Mouse (Mus musculus) activated CD4-positive, CD25-positive, alpha-beta regulatory T cell, adult 4 months (primary cell): Measurements from ENCODE around the gene Anks3. TPM values are rescaled to one million over a fixed set of nuclear protein-coding genes. Genes with fewer than 3 reads are reported as not detected.
A peak's percentile ranks its signal among the peaks of the same experiment; 100 is the strongest.

Source experiments
- ATAC-seq: one replicate; pipeline ENCODE4 v1.8.0; 2017
- polyA plus RNA-seq, 2 experiments: library from polyadenylated mRNA; unstranded; fragments of 100-300 nt; shearing (Covaris generic); gene quantifications; one replicate each; pipeline ENCODE4 v1.2.1; 2017

The Anks3 gene
- polyA plus RNA-seq, 2 experiments from 2014 or later = 29.7 to 31.8 TPM

DNA sequence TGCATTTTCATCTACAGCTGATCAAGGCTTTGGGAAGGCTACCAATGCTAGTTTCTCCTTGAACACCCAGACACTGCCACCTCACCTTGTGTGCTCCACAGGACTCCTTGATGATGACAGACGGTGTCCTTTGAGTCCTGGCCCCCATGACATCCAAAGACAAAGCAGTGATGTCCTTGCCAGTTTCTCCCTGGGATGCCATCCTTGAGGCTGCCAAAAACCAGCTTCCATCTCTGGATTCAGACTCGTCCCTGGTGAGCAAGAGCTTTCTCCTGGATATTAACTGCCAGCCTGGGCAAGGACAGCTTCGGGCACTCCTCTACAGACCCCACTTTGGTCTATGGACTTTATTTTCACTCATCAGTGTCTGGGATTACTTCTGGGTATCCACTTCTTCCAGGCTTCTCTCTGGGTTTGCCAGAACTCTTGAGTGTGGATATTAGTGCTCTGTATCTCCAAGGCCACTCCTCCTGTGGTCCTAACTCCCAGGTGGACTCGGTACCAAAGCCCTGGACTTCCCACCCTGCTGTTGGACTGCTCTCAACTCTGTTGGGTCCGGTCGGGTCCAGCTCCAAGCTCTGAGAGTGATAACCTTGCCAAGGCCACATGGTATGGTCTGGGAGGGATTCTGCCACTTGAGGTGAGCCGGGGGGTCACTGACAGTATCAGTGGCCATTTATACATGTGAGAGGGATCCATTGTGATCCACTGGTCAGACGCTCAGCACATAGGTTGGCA lies 1.6 kb upstream of the Anks3 start:
- ATAC-seq = no peak

DNA sequence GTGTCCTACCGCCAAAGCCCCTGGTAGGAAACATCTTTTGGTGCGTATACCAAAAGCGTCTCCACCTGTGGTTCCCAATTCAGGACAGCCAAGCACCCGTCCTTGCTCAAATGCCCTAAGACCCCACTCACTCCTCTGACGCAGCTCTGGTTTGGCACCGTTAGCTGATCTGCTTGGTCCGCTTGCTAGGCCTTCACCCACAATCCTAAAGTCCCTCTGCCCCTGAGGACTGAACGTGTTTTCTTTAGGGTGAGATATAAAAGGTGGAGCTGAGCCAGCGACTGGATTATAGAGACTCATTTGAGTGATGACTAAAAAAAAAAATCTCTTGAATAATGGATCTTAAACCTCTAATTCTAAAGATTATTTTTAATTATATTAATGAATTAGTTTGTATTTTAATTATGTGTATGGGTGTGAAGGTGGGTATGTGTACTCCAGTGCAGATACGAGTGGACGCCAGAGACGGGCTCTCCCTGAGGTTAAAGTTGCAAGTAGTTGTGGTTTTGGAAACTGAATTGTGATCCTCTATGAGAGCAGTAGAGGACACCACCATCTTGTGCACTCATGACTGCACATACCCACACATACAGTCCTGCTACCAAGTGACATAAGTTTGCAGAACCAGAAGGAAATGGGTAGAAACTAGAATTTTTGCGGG lies 856 bp upstream of the Anks3 start:
- peak; percentile 8 for ATAC-seq

DNA sequence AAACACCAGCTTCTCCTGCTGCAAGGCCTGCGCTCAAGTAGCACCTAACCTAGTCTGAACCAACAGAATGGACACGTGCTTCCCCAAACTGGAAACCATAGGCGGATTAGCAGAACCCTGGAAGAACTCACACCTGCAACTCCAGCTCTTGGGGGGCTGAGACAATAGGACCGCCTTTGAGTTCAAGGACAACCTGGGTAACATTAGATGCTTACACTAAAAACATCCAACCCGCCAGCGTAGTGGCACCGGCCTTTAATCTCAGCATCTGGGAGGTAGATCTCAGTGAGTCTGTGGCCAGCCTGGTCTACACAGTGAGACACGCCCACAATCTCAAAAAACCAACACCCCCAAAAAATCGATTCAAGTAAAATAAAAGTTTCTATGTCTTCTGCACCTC lies 659 bp downstream of the Anks3 start:
- no peak for ATAC-seq

DNA sequence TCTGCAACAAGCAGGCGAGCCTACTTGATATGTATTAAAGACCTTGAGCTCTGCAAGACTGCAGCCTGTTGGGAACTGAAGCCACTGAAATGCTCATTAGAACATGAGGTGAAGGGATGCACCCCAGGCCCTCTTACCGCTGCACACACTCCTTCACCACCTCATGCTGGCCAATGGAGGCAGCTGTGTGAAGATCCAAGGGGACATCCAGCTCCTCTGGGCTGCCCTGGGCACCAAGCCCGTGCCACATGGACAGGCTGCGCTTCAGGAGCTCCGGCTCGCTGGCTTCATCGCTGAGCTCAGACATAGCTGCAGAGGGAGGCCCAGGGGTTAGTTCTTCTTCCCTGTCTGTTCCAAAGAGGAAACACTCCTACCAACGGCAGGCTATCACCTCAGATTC lies 3.7 kb downstream of the Anks3 start:
- ATAC-seq = no peak

DNA sequence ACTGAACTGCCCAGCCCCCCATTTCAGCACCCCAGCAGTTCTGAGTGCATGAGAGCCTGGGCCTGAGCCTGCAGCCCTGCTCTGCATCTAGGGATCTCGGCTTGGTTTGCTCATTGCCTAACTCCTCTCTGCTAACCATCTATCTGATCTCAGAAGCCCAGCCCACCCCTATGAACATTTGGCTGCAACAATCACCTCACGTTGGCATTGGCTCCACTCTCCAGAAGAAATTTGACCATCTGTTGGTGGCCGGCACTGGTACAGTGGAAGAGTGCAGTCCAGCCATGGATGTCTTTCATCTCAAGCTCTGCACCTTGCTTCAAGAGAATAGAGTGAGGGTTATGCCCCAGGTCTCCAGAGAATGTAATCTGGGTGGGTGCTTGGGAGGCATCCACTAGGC lies 6.6 kb downstream of the Anks3 start:
- no peak for ATAC-seq

DNA sequence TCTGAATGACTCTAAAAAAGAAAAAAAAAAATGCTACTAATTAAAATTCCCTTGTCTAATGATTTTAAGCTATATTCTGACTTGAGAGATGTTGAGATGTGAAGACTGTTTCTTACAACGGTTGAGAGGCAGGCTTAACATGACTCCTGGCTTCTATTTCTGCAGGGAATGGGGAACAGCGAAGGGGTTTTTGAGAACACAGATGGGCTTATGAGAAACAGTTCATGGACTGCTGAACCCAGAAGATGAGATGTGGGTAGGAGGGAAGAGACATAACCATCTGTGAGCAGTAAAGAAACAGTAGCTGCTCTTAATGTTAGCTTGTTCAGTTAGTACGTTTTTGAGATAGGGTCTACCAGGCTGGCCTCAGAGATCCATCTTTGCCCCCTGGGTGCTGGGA lies 7.4 kb downstream of the Anks3 start:
- ATAC-seq = no peak

DNA sequence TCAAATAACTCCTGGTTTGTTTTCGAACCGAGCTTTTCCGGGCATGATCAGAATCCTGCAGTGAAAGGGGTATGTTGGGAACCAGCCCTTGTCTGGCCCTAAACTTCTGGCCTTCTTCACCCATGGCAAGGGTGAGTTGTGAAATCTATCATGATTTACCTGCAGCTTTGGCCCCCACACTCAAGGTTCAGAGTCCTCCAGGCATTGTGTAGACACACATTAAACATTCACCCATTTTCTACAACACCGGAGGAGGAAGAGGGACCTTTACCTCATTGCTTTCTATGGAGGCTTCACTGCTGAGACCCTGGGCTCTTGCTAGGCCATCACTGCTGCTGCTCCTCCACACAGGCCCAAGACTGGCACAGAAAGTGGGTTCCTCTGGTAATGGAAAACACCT lies 16.6 kb downstream of the Anks3 start:
- ATAC-seq = no peak

DNA sequence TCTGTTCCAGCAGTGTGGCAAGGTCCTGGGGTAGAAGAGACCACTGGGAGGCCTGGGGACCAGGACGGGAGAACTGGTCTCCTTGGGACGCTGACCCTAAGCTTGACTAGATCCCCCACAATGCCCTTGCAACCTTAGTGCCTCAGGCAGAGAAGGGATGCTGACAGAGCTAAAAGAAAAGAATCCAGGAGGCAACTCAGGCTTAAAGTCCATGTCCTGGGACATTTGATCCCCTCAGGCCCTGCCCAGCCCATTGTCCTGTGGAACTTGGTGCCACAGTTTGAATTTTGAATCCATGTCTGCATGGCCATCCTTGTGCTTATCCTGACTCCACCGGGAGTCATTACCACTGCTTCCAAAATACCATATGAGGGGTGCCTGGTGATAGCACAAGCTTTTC lies 17.9 kb downstream of the Anks3 start:
- ATAC-seq = no peak

DNA sequence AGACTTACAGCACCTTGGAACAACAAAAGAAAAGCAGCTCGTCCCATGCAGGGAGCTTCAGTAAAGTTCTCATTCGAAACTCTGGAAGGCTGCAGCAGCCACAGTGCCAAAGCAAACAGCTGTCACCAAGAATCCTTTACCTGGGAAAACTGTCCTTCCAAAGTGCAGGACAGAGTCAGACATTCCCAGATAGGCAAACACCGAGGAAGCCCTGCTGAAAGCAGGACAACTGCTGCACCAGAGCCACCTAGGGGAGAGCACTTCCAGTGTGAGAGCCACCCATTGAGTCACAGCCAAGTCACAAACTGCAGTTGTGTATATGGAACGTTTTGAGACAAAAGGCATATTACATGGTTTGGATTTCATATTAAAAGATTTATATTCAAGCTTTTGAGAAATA lies 18.6 kb downstream of the Anks3 start:
- ATAC-seq = no peak

DNA sequence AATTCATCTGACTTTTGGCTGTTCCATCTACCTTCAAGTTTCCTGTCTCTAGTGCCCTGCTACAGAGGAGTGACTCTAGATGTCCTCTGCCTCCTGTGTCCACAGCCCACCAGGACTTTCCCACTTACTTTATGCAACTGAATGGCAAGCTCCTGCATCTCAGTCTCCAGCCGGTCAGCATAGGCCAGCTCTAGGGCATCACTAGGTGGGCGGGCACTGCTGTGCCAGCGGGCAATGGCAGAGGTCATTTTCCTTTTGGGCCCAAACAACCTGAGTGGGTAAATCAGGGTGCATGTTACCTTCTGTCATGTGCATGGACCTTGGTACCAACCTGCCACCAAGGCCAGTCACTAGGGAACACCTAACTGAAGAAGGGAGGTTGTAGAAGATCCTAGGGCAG lies 20.6 kb downstream of the Anks3 start:
- no peak for ATAC-seq

DNA sequence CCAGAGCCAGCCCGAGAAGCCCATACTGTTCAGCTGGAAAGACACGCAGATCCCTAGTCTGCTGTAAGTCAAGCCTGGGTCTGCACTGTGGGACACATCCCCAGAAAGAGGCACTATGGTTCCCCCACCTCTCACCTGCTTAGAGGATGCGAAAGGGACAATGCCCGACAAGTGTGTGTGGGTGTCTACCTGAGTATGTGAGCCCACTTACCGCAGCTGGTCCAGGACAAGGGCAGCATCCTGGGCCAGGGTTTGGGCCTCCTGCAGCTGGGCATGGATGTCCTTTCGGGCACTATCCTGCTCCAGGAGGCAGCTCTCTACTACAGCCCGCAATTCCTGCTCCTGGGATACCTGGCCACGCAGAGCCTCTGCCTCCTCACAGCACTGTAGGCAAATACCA lies 21.1 kb downstream of the Anks3 start:
- no peak for ATAC-seq

DNA sequence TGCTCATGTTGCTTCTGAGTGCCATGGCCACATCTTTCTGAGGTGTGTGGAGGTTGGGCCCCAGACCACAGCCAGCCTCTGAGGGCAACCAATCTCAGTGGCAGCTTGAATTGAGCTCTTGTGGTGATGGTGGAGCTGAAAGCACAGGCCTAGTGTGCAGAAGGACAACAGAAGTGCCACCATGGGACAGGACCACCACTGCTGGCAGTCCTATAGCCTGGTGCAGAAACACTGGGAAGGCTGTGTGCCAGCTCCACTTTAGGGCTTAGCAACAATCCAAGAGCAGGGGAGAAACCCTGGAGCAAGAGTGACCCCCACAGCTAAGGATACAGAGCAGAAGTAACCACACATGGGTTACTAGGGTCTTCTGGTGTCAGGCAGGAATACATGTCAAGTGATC lies 23.0 kb downstream of the Anks3 start:
- no peak for ATAC-seq

DNA sequence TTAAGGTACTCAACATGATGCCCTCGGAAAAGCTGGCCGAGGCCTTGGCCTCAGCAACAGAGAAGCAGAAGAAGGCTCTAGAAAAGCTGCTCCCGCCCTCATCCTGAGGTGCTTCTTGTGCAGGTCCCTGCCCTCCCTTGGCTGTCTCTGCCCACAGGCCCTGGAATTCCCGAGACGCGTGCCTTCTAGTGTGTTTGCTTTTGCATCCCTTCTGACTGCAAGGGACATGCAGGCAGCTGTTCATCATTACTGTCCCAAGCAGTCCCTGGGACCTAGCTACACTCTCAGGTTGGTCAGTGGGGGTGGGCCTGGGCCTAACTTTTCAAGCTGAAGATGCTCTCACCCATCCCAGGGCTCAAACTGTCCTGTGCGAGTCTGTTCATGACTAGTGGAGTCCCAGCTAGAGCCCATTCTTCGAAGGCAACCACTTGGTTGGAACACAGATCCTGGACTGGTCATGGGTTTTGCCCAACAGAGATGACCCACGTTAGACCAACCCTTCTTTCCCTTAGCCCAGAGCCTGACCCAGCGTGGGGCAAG lies 23.6 kb downstream of the Anks3 start:
- ATAC-seq = no peak

DNA sequence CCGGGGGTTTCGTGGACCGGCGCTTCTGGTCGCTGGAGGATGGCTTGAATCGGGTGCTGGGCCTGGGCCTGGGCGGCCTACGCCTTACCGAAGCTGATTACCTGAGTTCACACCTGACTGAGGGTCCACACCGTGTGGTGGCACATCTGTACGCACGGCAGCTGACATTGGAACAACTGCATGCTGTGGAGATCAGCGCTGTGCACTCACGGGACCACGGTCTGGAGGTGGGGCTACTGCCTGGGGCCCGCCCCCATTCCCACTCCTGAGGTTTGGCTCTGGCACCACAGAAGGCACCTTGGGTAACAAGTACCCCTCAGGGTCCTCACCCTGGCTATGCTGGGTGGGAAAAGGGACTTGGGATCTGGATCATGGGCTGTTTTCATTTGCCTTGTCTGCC lies 24.6 kb downstream of the Anks3 start:
- peak; percentile 7 for ATAC-seq

DNA sequence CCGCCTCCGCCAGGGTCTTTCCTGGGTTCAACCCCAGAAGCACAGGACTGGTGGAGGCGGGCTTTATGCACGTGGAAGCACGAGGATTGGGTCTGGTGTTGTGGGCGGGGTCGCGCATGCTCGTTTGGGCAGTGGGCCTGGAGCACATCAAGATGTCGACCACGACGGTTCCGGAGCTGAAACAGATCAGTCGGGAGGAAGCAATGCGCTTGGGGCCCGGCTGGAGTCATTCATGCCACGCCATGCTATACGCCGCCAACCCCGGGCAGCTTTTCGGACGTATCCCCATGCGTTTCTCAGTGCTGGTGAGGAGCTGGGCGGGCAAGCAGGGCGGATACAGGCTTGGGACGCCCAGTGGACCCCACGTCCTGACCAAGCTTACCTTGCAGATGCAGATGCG lies 25.0 kb downstream of the Anks3 start:
- ATAC-seq = peak; percentile 96

DNA sequence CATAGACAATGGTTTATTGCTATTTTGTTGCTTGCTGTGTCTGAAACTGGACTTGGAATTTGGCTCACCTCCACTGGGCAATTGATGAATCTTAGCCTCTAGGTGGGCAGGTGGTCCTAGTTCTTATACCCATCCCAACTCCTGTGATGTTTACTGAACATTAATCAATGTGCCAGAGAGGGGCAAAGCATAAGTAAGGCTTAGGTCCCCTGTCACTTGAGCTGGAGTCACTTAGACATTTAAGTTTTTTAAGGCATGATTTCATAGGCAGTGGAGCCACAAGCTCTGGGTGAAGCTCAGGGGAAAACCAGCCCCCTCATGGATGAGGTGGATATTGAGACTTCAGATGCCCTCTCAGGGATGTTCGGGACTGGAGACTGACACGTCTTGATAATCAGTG lies 25.5 kb downstream of the Anks3 start, which contains the start of gene Nudt16l1:
Nudt16l1 (plus strand) TSS at position 301 of the 400 bp plus-strand sequence.
- ATAC-seq = no peak

DNA sequence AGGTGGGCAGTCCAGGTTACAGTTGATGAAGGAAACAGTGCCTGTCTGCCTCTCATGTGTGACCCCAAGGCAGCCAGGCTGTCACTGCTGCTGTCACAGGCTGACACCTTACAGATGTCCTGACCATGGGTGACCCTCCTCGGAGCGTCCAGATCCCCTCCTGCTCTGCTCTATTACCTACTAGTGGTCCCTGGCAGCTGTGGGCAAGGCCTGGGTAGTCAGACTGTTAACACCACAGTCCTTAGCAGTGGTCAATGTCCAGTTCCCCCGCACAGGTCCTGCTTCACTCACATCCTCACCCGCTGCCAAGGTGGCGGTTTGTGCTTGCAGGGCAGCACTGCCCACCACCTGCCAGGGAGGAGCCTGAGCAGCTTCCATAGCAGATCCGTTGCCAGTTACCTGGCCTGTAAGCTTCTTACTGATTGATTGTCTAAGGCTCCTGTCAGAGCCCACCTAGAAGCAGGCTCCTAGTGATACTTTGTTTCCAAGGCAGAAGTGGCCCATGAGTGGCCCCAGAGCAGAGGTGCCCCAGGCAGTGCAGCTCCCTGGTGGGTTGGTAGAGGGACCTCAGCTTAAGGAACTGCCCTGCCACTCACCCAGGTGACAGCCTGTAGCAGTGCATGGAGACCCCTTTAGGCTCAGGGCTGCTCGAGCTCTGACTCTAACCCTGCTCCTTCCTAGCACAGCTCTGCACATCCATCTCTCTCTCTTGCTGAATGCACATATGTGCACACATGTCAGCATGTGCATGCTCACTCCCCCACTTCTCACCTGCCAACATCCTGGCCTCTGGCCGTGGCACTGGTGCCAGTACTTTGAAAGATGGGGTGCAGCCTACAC lies 26.4 kb downstream of the Anks3 start:
- no peak for ATAC-seq

DNA sequence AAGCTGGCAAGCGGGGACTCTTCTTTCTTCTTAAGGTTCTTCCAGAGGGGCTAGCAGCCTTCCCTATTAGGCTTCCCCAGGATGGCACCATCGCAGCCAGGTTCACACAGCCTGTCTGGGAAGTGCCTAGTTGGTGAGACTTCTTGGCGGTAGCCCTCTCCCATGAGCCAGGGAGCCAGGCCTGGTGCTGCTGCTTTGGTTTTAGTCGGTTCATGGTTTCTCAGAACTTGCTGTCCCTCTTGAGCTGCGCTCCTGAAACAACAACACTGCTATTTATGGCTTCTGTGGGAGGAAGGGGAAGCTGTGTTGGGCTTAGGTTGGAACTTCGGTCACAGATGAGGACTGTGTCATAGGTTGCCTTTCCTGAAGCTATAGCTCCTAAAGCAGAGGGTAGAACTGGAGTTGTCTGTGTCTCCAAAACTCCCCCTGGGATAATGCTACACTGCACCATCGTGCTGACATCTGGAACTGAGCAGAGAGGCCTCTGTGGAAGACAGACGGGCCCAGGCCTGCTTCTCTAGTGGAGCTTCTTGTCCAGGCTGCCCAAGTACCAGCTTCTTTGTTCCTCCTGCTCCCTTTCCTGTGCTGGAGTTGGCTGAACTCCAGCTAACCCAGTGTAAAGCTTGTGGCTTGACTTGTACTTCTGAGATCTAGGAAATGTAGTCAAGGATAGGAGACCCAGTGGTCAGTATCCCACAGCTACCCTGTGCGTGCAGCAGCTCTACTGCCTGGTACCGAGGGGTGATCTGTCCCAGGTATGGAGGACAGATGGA lies 27.9 kb downstream of the Anks3 start:
- no peak for ATAC-seq

DNA sequence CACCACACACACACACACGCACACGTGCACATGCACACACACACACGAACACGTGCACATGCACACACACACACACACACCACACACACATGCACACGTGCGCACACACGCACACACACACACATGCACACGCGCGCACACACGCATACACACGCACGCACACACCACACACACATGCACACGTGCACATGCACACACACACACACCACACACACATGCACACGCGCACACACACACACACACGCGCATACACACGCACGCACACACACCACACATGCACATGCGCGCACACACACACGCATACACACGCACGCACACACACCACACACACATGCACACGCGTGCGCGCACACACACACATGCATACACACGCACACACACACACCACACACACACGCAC lies 28.6 kb downstream of the Anks3 start:
- no peak for ATAC-seq

DNA sequence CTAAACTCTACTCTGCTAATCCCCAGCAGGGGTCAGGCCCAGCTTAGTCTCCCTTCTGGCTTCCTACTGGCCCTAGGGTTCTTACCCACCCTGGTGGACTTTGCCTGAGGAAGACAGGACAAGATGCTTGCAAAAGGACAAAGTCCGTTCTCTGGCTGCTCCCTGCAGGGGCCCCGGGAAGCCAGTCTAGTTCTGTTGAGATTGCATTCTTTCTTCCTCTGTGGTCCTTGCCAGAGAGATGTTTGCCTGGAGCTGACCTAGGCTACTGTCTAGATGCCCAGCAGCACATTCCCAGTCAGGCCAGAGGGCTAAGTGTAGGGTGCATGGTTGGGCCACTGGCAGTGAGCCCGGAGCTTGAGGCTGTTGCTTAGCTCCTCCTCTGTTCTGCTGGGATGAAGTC lies 31.6 kb downstream of the Anks3 start:
- ATAC-seq = no peak

DNA sequence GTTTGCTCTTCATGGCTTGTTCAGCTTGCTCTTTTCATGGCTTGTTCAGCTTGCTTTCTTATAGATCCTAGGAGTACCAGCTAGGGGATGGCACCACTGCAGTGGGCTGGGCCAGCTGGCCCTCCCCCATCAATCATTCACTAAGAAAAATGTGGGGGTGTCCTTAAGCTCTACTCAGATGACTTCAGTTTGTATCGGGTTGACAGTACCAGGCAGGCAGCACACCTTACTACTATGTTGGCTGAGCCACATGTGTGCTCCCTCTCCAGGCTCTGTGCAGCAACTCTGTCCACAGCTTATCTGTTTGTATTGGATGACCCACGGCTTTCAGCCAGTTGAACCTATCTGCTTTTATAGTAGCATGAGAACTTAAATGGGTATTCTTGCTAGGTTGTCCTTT lies 35.5 kb downstream of the Anks3 start:
- ATAC-seq = no peak

DNA sequence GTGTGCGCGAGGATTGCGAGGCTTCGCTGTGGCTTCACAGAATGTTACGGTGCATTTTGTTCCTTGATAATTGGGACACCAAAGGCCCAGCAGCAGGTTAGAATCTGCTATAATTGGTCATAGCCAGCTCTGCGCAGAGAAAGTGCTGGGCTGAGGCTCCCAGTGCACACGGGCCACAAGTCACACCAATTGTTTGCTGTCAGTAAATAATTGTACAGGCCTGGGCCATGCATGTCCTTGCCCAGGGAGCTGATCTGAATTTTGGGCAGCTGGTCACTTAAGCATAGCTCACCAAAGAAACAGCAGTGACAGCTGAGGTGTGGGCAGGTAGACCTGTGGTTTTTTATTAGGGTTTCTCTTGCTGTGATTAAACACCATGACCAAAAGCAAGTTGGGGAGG lies 36.0 kb downstream of the Anks3 start:
- ATAC-seq = no peak

DNA sequence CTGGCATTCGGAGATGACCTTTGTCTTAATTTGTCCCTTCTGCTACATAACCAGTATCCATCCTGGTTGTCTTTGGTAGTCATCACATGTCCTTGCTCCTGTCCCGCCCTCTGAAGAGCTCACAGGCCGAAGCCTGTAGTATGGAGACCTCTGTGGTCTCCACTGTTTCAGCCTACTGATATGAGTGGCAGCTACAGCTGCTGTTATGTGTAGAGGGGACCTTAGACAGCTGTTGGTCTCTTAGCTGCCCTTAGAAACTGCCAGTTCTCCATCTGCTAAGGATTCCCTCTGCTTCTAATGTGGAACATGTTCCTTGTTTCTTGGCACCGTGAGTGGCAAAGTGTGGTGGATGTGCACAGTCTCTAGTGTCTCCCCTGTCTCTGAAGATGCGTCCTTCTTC lies 40.0 kb downstream of the Anks3 start:
- ATAC-seq = no peak
